Mouse (Mus musculus) bone marrow macrophage, adult 2 months (primary cell): ENCODE data around the gene Rtn1.

Experiments
- CTCF ChIP-seq: IDR thresholded peaks from 2 replicates; pipeline ENCODE4 v1.5.1; 2012; ENCODE audit warnings: low read depth, mild to moderate bottlenecking, low read length, moderate library complexity
- POLR2A ChIP-seq: IDR thresholded peaks from 2 replicates; pipeline ENCODE4 v1.6.1; 2012; ENCODE audit warnings: mild to moderate bottlenecking, low read depth, low read length, borderline replicate concordance

- no peak for TF ChIP-seq POLR2A
- TF ChIP-seq CTCF: no peak
Measured at GRCm38 (mm10) chr12:72200828-72201227, 208.0 kb downstream of the Rtn1 start.
